Mouse (Mus musculus): ENCODE measurements around the gene Ube4b.
A peak's percentile ranks its signal among the peaks of the same experiment; 100 is the strongest.
"Not testable (repeated sequence)": the region's sequence is repeated elsewhere in the genome, so short reads cannot be mapped to it uniquely, and the experiment has no call there.

Gene Ube4b

GRCm38 (mm10) chr4:149426325-149427199, at the start of gene Ube4b:
TSS of gene Ube4b (minus strand) at chr4:149426749.
- DNase-seq = peak; percentile 97

GRCm38 (mm10) chr4:149475096-149475495, 48.5 kb upstream of the Ube4b start:
- no peak for DNase-seq

GRCm38 (mm10) chr4:149469557-149469956, 43.0 kb upstream of the Ube4b start:
- DNase-seq = no peak

- DNase-seq = no peak
These were observed 36.9 kb upstream of the Ube4b start for GRCm38 (mm10) chr4:149463435-149463950.

GRCm38 (mm10) chr4:149462305-149462971, 35.9 kb upstream of the Ube4b start:
- DNase-seq = no peak

GRCm38 (mm10) chr4:149461579-149462304, 35.2 kb upstream of the Ube4b start:
- peak; percentile 68 for DNase-seq

GRCm38 (mm10) chr4:149460475-149460874, 33.9 kb upstream of the Ube4b start:
- not testable (repeated sequence) for DNase-seq

GRCm38 (mm10) chr4:149459425-149459824, 32.9 kb upstream of the Ube4b start:
- no peak for DNase-seq

- no peak for DNase-seq
These were observed 32.0 kb upstream of the Ube4b start for GRCm38 (mm10) chr4:149458526-149458925.

- DNase-seq = no peak
These were observed 31.4 kb upstream of the Ube4b start for GRCm38 (mm10) chr4:149457831-149458430.

- not testable (repeated sequence) for DNase-seq
These were observed 30.6 kb upstream of the Ube4b start for GRCm38 (mm10) chr4:149457163-149457562.

GRCm38 (mm10) chr4:149454879-149455278, 28.3 kb upstream of the Ube4b start, which contains the start of gene Rbp7:
TSS of gene Rbp7 (minus strand) at chr4:149454978.
- no peak for DNase-seq

- DNase-seq = no peak
These were observed 27.7 kb upstream of the Ube4b start for GRCm38 (mm10) chr4:149454263-149454662.

- peak; percentile 29 for DNase-seq
These were observed 27.1 kb upstream of the Ube4b start for GRCm38 (mm10) chr4:149453656-149454055.

GRCm38 (mm10) chr4:149450636-149451035, 24.1 kb upstream of the Ube4b start:
- no peak for DNase-seq

- DNase-seq = no peak
These were observed 19.8 kb upstream of the Ube4b start for GRCm38 (mm10) chr4:149446309-149446708.

- peak; percentile 57 for DNase-seq
These were observed 19.3 kb upstream of the Ube4b start for GRCm38 (mm10) chr4:149445868-149446267.

GRCm38 (mm10) chr4:149444964-149445701, 18.6 kb upstream of the Ube4b start:
- peak; percentile 90 for DNase-seq

GRCm38 (mm10) chr4:149444465-149444864, 17.9 kb upstream of the Ube4b start:
- DNase-seq = no peak

- no peak for DNase-seq
These were observed 15.9 kb upstream of the Ube4b start for GRCm38 (mm10) chr4:149442436-149442835.

- no peak for DNase-seq
These were observed 14.0 kb upstream of the Ube4b start for GRCm38 (mm10) chr4:149440576-149440975.

- DNase-seq = not testable (repeated sequence)
These were observed 5.3 kb upstream of the Ube4b start for GRCm38 (mm10) chr4:149431887-149432286.
